Mouse (Mus musculus): Measurements from ENCODE around the gene Rin3. TPM values are rescaled to one million over a fixed set of nuclear protein-coding genes. Genes with fewer than 3 reads are reported as not detected.

Gene Rin3
- polyA plus RNA-seq, 1 experiment from 2014 or later, result 2.8 TPM

- peak; percentile 60 for ATAC-seq (ENCODE audit: low FRiP score, low read depth)
- Histone ChIP-seq H3K27ac (replicated peaks) (peak overlapping the region; percentile 61), H3K9me3 (no peaks in the 10 kb centered on the region), H3K9ac (no peak overlapping the region), H3K4me1 (replicated peaks) (peaks cover 41% of the 10 kb centered on the region), H3K36me3 (no peaks in the 10 kb centered on the region), H3K4me2 (no peak overlapping the region), H3K4me3 (no peak overlapping the region), H3K27me3 (no peaks in the 10 kb centered on the region)
- 50% methylated on average over 6 of the region's 6 CpGs for WGBS
These were observed 25.2 kb downstream of the Rin3 start for GRCm38 (mm10) chr12:102308001-102308456.

GRCm38 (mm10) chr12:102308457-102309011 lies 25.7 kb downstream of the Rin3 start:
- Histone ChIP-seq H3K9ac (no peak overlapping the region), H3K27me3 (no peaks in the 10 kb centered on the region), H3K4me2 (no peak overlapping the region), H3K4me3 (no peak overlapping the region), H3K4me1 (replicated peaks) (peaks cover 36% of the 10 kb centered on the region), H3K9me3 (no peaks in the 10 kb centered on the region), H3K27ac (replicated peaks) (peak overlapping the region; percentile 61; the same call in 1 of the 2 replicates), H3K36me3 (no peaks in the 10 kb centered on the region)
- peak; percentile 64 for ATAC-seq (ENCODE audit: low FRiP score, low read depth)
- WGBS, result 40% methylated on average over 16 of the region's 16 CpGs

GRCm38 (mm10) chr12:102309099-102309799 lies 26.4 kb downstream of the Rin3 start:
- H3K4me1 ChIP-seq (replicated peaks), result peaks cover 30% of the 10 kb centered on the region
- no peaks in the 10 kb centered on the region for H3K27me3 ChIP-seq
- H3K4me3 ChIP-seq, result no peak overlapping the region
- no peaks in the 10 kb centered on the region for H3K36me3 ChIP-seq
- no peak for ATAC-seq (ENCODE audit: low FRiP score, low read depth)
- no peak overlapping the region for H3K9ac ChIP-seq
- no peak overlapping the region for H3K4me2 ChIP-seq
- H3K27ac ChIP-seq (replicated peaks), result 0 out of 2 replicates have a peak overlapping the region, but pooled peaks have one; percentile 61
- H3K9me3 ChIP-seq, result no peaks in the 10 kb centered on the region
- WGBS, result 93% methylated on average over 11 of the region's 11 CpGs

GRCm38 (mm10) chr12:102309800-102310195 lies 26.9 kb downstream of the Rin3 start:
- H3K4me3 ChIP-seq, result no peak overlapping the region
- no peak overlapping the region for H3K27ac ChIP-seq (replicated peaks)
- H3K9ac ChIP-seq, result no peak overlapping the region
- 88% methylated on average over 8 of the region's 8 CpGs for WGBS
- no peaks in the 10 kb centered on the region for H3K27me3 ChIP-seq
- H3K9me3 ChIP-seq, result no peaks in the 10 kb centered on the region
- H3K4me2 ChIP-seq, result no peak overlapping the region
- H3K36me3 ChIP-seq, result no peaks in the 10 kb centered on the region
- peaks cover 24% of the 10 kb centered on the region for H3K4me1 ChIP-seq (replicated peaks)
- no peak for ATAC-seq (ENCODE audit: low FRiP score, low read depth)

GRCm38 (mm10) chr12:102310261-102310660 lies 27.4 kb downstream of the Rin3 start:
- Histone ChIP-seq H3K4me1 (replicated peaks) (peaks cover 20% of the 10 kb centered on the region), H3K9me3 (no peaks in the 10 kb centered on the region), H3K4me3 (no peak overlapping the region), H3K4me2 (no peak overlapping the region), H3K36me3 (no peaks in the 10 kb centered on the region), H3K9ac (no peak overlapping the region), H3K27ac (replicated peaks) (no peak overlapping the region), H3K27me3 (no peaks in the 10 kb centered on the region)
- 95% methylated on average over 3 of the region's 3 CpGs for WGBS
- ATAC-seq (ENCODE audit: low FRiP score, low read depth), result no peak

- no peak overlapping the region for H3K4me2 ChIP-seq
- ATAC-seq (ENCODE audit: low FRiP score, low read depth), result no peak
- H3K9me3 ChIP-seq, result no peaks in the 10 kb centered on the region
- H3K4me3 ChIP-seq, result no peak overlapping the region
- H3K36me3 ChIP-seq, result no peaks in the 10 kb centered on the region
- peaks cover 17% of the 10 kb centered on the region for H3K4me1 ChIP-seq (replicated peaks)
- H3K27ac ChIP-seq (replicated peaks), result no peak overlapping the region
- H3K9ac ChIP-seq, result no peak overlapping the region
- no peaks in the 10 kb centered on the region for H3K27me3 ChIP-seq
- 88% methylated on average over 5 of the region's 5 CpGs for WGBS
These were observed 28.6 kb downstream of the Rin3 start for GRCm38 (mm10) chr12:102311454-102311853.

GRCm38 (mm10) chr12:102319150-102319549 lies 36.3 kb downstream of the Rin3 start:
- Histone ChIP-seq H3K4me1 (replicated peaks) (no peaks in the 10 kb centered on the region), H3K4me3 (no peak overlapping the region), H3K27me3 (no peaks in the 10 kb centered on the region), H3K4me2 (no peak overlapping the region), H3K36me3 (no peaks in the 10 kb centered on the region), H3K27ac (replicated peaks) (no peak overlapping the region), H3K9ac (no peak overlapping the region), H3K9me3 (no peaks in the 10 kb centered on the region)
- no peak for ATAC-seq (ENCODE audit: low FRiP score, low read depth)
- 23% methylated on average over 2 of the region's 2 CpGs for WGBS

- Histone ChIP-seq H3K27ac (replicated peaks) (no peak overlapping the region), H3K9ac (no peak overlapping the region), H3K9me3 (no peaks in the 10 kb centered on the region), H3K4me1 (replicated peaks) (no peaks in the 10 kb centered on the region), H3K4me3 (no peak overlapping the region), H3K36me3 (no peaks in the 10 kb centered on the region), H3K27me3 (no peaks in the 10 kb centered on the region), H3K4me2 (no peak overlapping the region)
- WGBS, result 77% methylated on average over 2 of the region's 2 CpGs
- no peak for ATAC-seq (ENCODE audit: low FRiP score, low read depth)
These were observed 37.1 kb downstream of the Rin3 start for GRCm38 (mm10) chr12:102319899-102320298.

- WGBS, result 71% methylated on average over 2 of the region's 2 CpGs
These were observed 37.5 kb downstream of the Rin3 start for GRCm38 (mm10) chr12:102320322-102320721.

GRCm38 (mm10) chr12:102321064-102321728 lies 38.3 kb downstream of the Rin3 start:
- Histone ChIP-seq H3K4me3 (no peak overlapping the region), H3K27ac (replicated peaks) (no peak overlapping the region), H3K9ac (no peak overlapping the region), H3K9me3 (no peaks in the 10 kb centered on the region), H3K27me3 (no peaks in the 10 kb centered on the region), H3K4me1 (replicated peaks) (no peaks in the 10 kb centered on the region), H3K4me2 (no peak overlapping the region), H3K36me3 (no peaks in the 10 kb centered on the region)
- 84% methylated on average over 4 of the region's 4 CpGs for WGBS
- ATAC-seq (ENCODE audit: low FRiP score, low read depth), result no peak

More at GRCm38 (mm10) chr12:102320322-102320721, 37.5 kb downstream of the Rin3 start:
- H3K9me3 ChIP-seq, result no peaks in the 10 kb centered on the region
- H3K27me3 ChIP-seq, result no peaks in the 10 kb centered on the region
- H3K27ac ChIP-seq (replicated peaks), result no peak overlapping the region
- no peaks in the 10 kb centered on the region for H3K36me3 ChIP-seq
- ATAC-seq (ENCODE audit: low FRiP score, low read depth), result no peak
- no peak overlapping the region for H3K9ac ChIP-seq
- H3K4me1 ChIP-seq (replicated peaks), result no peaks in the 10 kb centered on the region
- H3K4me3 ChIP-seq, result no peak overlapping the region
- no peak overlapping the region for H3K4me2 ChIP-seq

GRCm38 (mm10) chr12:102321855-102322254 lies 39.0 kb downstream of the Rin3 start:
- ATAC-seq (ENCODE audit: low FRiP score, low read depth), result no peak

GRCm38 (mm10) chr12:102323392-102323791 lies 40.5 kb downstream of the Rin3 start:
- no peak overlapping the region for H3K27ac ChIP-seq (replicated peaks)
- H3K9ac ChIP-seq, result no peak overlapping the region
- ATAC-seq (ENCODE audit: low FRiP score, low read depth), result no peak
- 0 out of 2 replicates have a peak, but pooled peaks cover 4% of the 10 kb centered on the region for H3K4me1 ChIP-seq (replicated peaks)
- H3K4me3 ChIP-seq, result no peak overlapping the region
- no peak overlapping the region for H3K4me2 ChIP-seq
- H3K27me3 ChIP-seq, result no peaks in the 10 kb centered on the region
- WGBS, result 87% methylated on average over 2 of the region's 2 CpGs
- no peaks in the 10 kb centered on the region for H3K36me3 ChIP-seq
- H3K9me3 ChIP-seq, result no peaks in the 10 kb centered on the region

More at GRCm38 (mm10) chr12:102321855-102322254, 39.0 kb downstream of the Rin3 start:
- Histone ChIP-seq H3K9ac (no peak overlapping the region), H3K4me1 (replicated peaks) (no peaks in the 10 kb centered on the region), H3K4me3 (no peak overlapping the region), H3K9me3 (no peaks in the 10 kb centered on the region), H3K36me3 (no peaks in the 10 kb centered on the region), H3K4me2 (no peak overlapping the region), H3K27me3 (no peaks in the 10 kb centered on the region), H3K27ac (replicated peaks) (no peak overlapping the region)
- 89% methylated on average over 5 of the region's 5 CpGs for WGBS

All from hindbrain, embryonic 15.5 days (tissue).